Mouse (Mus musculus): ENCODE data around the gene Dek.

- TF ChIP-seq CTCF (IDR thresholded peaks at IDR 0.05; ENCODE audit: borderline replicate concordance, extremely low read depth, insufficient read depth, insufficient read length): no peak
- TF ChIP-seq POLR2A (IDR thresholded peaks at IDR 0.05; ENCODE audit: borderline replicate concordance, extremely low read depth, insufficient read depth, insufficient read length, poor library complexity, severe bottlenecking): no peak
Observed at GRCm38 (mm10) chr13:47037946-47038345, 68.1 kb downstream of the Dek start.
